In genomic region chr15:27077926-27078325, GRCm38 (mm10) we compare ENCODE assay signal across 18 mouse cellular contexts.
"Had no signal": no experiment of that assay in that cellular context is flagged by ENCODE, and none has a peak within 500 bp of the region (broad histone marks: within the 10 kb centered on the region; RNA-seq: fewer than 3 reads in every experiment).

No protein-coding gene starts in this region.

- H3K4me3 ChIP-seq: lung, embryonic 15.5 days; megakaryocyte, embryonic 14.5 days; midbrain, embryonic 12.5 days; midbrain, embryonic 15.5 days; neural tube, embryonic 13.5 days; neural tube, embryonic 15.5 days; stomach, embryonic 15.5 days had no signal

- DNase-seq: lung, adult 2 months; lung, postnatal 14 days; lung, postnatal 36 days; right cerebral cortex, postnatal 14 days; thymus, adult 2 months; thymus, postnatal 25 days; thymus, postnatal 4 days had no signal

- H3K36me3 ChIP-seq: lung, embryonic 15.5 days; midbrain, embryonic 12.5 days; midbrain, embryonic 15.5 days; neural tube, embryonic 13.5 days; neural tube, embryonic 15.5 days; stomach, embryonic 15.5 days had no signal

- H3K9me3 ChIP-seq: lung, embryonic 15.5 days; megakaryocyte, embryonic 14.5 days; midbrain, embryonic 12.5 days; midbrain, embryonic 15.5 days; neural tube, embryonic 13.5 days; neural tube, embryonic 15.5 days; stomach, embryonic 15.5 days had no signal

- ATAC-seq: lung, postnatal 0 days; midbrain, embryonic 15.5 days had no signal

- H3K9ac ChIP-seq: liver, embryonic 14.5 days; lung, embryonic 15.5 days; midbrain, embryonic 12.5 days; midbrain, embryonic 15.5 days; neural tube, embryonic 13.5 days; neural tube, embryonic 15.5 days; stomach, embryonic 15.5 days had no signal

- H3K4me1 ChIP-seq: lung, embryonic 15.5 days; megakaryocyte, embryonic 14.5 days; midbrain, embryonic 12.5 days; midbrain, embryonic 15.5 days; neural tube, embryonic 13.5 days; neural tube, embryonic 15.5 days; stomach, embryonic 15.5 days had no signal

- H3K27me3 ChIP-seq: lung, embryonic 15.5 days; megakaryocyte, embryonic 14.5 days; midbrain, embryonic 12.5 days; midbrain, embryonic 15.5 days; neural tube, embryonic 13.5 days; neural tube, embryonic 15.5 days; stomach, embryonic 15.5 days had no signal

- H3K4me2 ChIP-seq: lung, embryonic 15.5 days; midbrain, embryonic 12.5 days; midbrain, embryonic 15.5 days; neural tube, embryonic 13.5 days; neural tube, embryonic 15.5 days; stomach, embryonic 15.5 days had no signal

- H3K27ac ChIP-seq: liver, embryonic 14.5 days; lung, embryonic 15.5 days; macrophage; midbrain, embryonic 12.5 days; midbrain, embryonic 15.5 days; neural tube, embryonic 13.5 days; neural tube, embryonic 15.5 days; stomach, embryonic 15.5 days; stomach, postnatal 0 days had no signal
